Mouse (Mus musculus) frontal cortex, adult (tissue): ENCODE measurements around the gene Mybl2.

ENCODE experiments used
- ATAC-seq: cut with Nextera tagmentation; 2 replicates; pipeline ENCODE4 v1.9.2; 2017; ENCODE audit warnings: mild to moderate bottlenecking, moderate library complexity, mixed read lengths; ENCODE audit not compliant: low TSS enrichment

Gene Mybl2

GRCm38 (mm10) chr2:163071590-163071989 is 17.1 kb downstream of the Mybl2 start:
- no peak for ATAC-seq

DNA sequence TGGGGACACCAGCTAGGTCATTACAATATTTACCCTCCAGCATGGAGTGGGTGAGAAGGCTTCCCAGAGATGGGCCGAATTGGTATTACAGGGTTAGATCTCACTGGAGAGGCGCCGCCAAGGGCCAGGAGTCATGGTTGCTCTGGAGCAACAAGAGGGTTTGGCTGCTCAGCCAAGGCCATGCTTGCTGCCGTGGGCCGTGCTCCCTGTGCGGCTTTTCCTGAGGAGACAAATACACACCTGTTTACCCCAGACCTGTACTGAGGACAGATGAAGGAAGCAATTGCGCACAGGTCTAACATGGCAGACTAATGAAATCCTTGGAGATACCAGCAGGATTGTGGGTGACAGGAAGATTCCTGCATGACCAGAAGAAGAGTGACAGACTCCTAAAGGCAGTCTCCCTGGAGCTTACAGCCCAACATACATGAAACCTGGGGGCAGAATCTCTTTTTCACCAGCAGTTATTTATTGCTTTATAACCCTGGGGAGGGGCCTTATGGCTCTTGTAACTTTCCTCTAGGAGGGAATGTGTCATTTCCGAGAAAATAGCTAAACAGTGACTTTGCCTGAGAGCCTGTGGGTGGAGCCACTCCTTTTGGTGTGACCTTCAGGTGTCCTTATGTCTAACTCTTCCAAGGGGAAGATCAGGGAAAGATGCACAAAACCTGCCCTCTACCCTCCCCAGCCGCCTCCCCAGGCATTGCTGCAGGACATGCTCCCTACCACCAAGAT is 18.7 kb downstream of the Mybl2 start:
- ATAC-seq = no peak

DNA sequence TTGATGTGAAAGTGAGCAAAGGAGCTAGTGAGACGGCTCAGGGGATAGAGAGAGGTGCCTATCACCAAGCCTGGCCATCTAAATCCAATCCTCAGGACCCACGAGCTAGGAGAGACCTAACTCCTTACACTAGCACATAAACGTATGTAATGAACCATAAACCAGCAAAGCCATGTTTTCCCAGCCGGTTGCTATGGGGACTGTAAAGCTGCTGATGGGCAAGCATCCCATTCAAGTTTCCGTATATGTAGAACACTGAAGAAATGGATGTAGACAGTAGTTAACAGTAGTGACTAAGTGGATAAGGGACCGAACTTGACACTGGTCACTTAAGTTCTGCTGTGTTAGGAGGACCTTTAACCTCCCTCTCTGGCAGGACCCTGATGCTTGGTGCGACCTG is 19.5 kb downstream of the Mybl2 start:
- ATAC-seq = no peak; the same call in 1 of the 2 replicates

DNA sequence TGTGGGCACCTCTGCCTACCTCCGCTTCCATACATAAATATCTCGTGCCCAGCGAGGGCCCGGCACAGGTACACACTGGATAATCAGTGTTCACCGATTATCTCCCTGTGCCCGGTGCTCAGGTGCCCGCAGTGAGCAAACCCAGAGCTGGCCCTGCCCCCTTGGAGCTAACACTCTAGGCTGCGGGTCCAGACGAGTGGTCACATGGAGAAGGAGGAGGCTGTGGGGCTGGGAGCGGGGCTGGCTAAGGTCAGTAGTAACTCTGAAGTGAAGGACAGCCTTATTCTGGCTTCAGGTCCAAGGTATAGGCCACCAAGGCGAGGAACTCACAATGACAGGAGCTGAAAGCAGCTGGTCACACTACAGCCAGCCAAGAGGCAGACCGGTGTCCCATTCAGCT is 20.3 kb downstream of the Mybl2 start:
- ATAC-seq = no peak

GRCm38 (mm10) chr2:163075234-163075633 is 20.7 kb downstream of the Mybl2 start:
- no peak for ATAC-seq

DNA sequence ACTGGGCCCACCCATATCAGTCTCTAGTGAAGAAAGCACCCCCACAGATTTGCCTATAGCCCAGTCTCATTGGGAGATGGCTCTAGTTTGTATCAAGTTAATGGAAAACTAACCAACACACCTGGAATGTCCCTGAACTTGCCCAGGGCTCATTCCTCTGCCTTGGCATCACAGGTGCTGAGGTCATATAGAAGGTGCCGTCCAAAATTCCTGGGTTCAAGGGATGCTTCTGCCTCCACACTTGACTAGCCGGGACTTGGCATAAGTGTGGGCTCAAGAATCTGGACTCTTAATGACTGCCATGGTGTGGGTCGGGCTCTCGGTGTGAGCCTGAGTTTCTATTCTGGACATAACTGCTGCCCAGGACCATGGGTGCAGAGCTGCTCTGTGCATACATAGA is 24.6 kb downstream of the Mybl2 start:
- ATAC-seq = no peak

- ATAC-seq = no peak
These were observed 28.1 kb downstream of the Mybl2 start for GRCm38 (mm10) chr2:163082591-163082990.

- ATAC-seq = no peak
These were observed 30.0 kb downstream of the Mybl2 start for GRCm38 (mm10) chr2:163084519-163084918.

- ATAC-seq = no peak
These were observed 30.6 kb downstream of the Mybl2 start for GRCm38 (mm10) chr2:163085047-163085446.

DNA sequence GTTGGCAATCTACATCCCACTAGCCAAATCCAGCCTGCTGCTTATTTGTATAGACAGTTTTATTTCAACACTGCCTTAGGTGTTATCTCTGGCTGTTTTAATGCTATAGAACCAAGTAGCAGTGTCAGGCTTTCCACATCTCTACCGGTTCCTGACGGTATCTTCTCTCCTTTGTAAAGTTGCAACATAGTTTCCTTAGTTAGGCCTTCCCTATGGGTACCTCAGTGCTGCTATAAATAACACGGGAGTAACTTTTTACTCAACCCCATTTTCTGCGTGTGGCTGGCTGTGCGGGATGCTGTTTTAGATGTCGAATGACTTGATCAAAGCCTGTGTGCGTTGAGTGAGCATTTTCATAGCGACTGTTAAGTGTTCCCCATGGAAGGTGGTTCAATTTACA is 32.1 kb downstream of the Mybl2 start:
- no peak for ATAC-seq

DNA sequence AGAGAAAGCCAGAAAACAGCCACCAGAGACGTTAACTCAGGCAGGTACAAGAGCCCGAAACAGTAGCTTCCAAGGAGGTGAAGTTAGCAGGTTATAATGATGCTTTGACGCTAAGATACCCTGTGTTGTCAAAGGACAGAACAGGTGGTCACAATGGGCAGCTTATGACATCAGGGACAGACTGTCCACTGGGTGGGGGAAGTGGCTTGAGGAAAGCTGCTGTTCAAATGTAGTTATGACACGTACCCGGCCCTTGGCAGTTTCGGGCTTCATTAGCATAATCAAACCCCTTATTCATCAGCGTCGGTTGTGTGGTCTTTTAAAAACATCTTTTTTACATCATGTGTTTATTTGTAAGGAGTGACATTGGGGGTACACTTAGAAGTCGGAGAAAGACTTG is 33.2 kb downstream of the Mybl2 start, which contains the start of gene Gtsf1l:
Gtsf1l (minus strand) TSS at position 128 of the 400 bp plus-strand sequence.
- ATAC-seq = no peak

DNA sequence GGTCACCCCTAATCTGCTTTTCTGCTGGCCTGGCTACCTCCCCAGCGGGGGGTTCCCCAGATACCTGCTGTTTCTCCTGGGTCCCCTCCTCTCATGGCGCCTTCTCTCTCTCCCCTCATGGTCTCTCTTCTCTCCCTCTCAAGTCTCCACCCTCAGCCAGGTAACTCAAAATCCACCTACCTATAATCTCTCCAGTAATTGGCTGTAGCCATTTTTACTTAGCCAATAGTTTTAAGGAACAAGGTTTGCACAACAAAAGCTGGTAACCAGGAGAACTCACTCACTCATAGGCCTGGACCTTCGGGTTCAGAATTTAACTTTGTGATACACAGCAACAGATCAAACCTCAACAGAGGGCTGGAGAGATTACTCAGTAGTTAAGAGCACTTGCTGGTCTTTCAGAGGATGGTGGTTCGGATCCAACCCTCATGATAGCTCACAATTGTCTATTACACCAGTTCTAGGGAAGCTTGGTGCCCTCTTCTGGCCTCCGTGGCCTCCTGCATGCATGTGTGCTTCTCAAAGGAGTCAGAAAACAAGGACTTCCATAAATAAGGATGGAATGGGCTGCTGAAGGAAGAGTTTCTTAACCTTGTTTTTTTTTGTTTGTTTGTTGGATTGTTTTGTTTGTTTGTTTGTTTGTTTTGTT is 35.1 kb downstream of the Mybl2 start:
- ATAC-seq = no peak

DNA sequence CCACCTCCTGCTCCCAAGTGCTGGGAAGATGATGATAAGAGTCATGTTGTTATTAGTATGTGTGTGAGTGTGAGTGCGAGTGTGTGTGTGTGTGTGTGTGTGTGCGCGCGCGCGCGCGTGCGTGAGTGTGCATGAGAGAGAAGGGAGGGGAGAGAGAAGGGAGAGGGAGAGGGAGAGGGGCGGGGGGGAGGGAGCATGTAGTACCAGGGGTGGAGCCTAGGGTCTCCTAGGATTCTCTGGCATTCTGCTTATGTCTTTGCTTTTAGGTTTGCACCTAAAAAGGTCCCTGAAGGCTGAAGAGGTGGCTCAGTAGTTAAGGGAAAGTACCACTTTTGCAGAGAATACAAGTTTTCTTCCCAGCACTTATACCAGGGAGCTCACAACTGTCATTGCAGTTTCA is 40.4 kb downstream of the Mybl2 start:
- ATAC-seq = no peak

- ATAC-seq = no peak
These were observed 41.3 kb downstream of the Mybl2 start for GRCm38 (mm10) chr2:163095784-163096183.

DNA sequence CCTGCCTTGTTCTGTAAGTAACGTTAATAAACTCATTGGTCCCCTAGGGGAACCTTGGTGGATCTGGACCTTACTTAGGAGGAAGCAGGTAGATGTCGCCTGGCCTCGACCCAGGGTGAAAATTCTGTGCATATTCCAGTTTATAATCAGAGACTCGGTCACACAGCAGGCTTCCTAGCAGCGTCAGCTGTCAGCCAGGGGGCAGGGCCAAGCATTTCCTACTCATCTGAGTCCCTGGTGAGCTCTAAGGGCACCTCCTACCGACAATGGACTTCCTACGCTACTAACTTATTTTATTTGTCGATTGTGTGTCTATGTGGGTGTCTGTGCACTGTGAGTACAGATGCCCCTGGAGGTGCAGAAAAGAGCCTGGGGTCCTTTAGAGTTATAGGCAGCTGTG is 45.4 kb downstream of the Mybl2 start:
- no peak for ATAC-seq

GRCm38 (mm10) chr2:163100551-163100950 is 46.1 kb downstream of the Mybl2 start:
- no peak for ATAC-seq

DNA sequence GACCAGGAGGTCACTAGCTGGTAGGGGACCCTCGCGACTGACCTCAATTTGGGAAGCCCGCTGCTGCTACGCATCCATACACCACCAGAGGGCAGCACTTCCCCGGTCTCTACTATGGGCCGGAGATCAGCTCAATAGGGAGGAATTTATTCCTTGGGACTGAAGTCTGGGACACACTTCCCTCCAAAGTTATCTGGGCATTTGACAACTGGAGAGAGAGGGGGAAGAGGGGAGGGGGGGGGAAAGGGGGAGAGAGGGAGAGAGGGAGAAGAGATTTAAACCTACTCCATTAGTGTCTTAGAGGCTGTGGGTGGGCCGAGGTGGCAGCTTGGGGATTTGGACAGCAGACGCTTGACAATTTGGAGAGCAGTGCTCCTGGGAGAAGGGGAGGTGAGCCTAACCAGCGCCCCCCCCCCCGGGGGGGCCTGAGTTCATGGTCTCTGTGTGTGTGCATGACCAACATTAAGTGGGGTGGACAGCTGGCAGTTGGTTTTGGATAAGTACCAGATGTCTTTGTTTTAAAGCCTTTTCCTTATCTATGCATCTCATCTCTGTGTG is 47.2 kb downstream of the Mybl2 start:
- ATAC-seq = no peak

GRCm38 (mm10) chr2:163102216-163102615 is 47.7 kb downstream of the Mybl2 start:
- ATAC-seq = no peak

GRCm38 (mm10) chr2:163102900-163103653 is 48.6 kb downstream of the Mybl2 start:
- ATAC-seq = no peak

- no peak for ATAC-seq
These were observed 49.7 kb downstream of the Mybl2 start for GRCm38 (mm10) chr2:163104086-163104770.

DNA sequence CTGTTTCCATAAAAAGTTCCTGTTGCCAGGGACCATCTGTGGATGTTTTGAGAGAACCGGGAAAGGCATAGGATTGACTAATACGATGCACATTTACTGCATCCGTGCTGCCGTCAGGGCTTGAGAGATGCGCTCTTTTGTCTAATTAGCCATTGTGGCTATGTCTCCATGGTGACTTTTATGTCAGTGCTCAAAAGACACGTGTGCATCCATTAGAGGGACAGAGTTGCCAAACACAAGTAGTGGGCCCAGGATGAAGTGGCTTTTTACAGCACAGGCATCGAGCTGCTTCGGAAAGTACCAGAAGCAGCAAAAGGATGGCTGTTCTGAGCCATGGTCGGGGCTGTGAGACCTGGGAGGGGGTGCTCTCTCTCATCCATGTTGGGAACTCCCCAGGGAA is 53.9 kb downstream of the Mybl2 start:
- no peak for ATAC-seq

- no peak for ATAC-seq
These were observed 56.2 kb downstream of the Mybl2 start for GRCm38 (mm10) chr2:163110706-163111105.
